In the genomic region with DNA sequence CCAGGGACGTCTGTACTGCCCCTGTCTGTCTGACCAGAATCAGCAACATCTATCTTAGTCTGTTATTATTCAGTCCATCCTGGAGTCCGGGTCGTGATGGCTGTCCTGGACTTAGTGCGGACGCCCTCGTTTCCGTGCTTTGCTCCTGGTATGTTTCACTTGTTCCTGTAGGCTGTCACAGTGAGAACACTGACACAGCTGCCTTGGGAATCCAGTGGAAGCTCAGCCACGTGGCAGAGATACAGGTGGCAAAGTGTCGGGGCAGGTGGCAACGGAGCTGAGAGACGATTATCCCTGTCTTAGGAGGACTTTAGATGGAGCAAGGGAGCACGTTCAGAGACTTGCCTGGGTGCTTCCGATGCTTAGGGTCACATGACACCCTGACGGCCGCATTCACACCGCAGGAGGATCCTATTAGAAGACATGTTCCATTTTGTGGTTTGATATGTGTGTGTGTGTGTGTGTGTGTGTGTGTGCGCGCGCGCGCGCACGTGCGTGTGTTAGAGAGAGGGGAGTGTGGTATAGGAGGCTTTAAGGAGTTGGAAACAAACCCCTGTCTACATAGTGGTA, we compare ENCODE assay signal across 8 mouse cellular contexts. TPM values are rescaled to one million over a fixed set of nuclear protein-coding genes. Genes with fewer than 3 reads are reported as not detected.
DNase-seq lines count a peak whose midpoint lies in the region; ATAC-seq and TF ChIP-seq lines count a peak whose summit lies in the region.

No protein-coding gene starts in this region.

- no peak for TF ChIP-seq POLR2A in brain, embryonic 14.5 days (IDR thresholded peaks at IDR 0.05; ENCODE audit: borderline replicate concordance, extremely low read depth, insufficient read depth, insufficient read length, poor library complexity, severe bottlenecking)

- H3K9ac ChIP-seq in kidney, embryonic 15.5 days, result no peak overlapping the region
- no peak overlapping the region for H3K9ac ChIP-seq in midbrain, embryonic 14.5 days (replicated peaks; ENCODE audit: low read length)

- no peaks in the 10 kb centered on the region for H3K36me3 ChIP-seq in kidney, embryonic 15.5 days
- no peaks in the 10 kb centered on the region for H3K36me3 ChIP-seq in midbrain, embryonic 14.5 days (ENCODE audit: control insufficient read depth, insufficient read depth, low read length)

- peak overlapping the region; percentile 38 for H3K4me3 ChIP-seq in kidney, embryonic 15.5 days (replicated peaks)
- peak overlapping the region; percentile 3; the same call in 1 of the 2 replicates for H3K4me3 ChIP-seq in midbrain, embryonic 14.5 days (replicated peaks; ENCODE audit: low read depth, low read length)

- TF ChIP-seq CTCF in brain, embryonic 14.5 days (IDR thresholded peaks at IDR 0.05; ENCODE audit: borderline replicate concordance, extremely low read depth, insufficient read depth, insufficient read length), result no peak

- no peaks in the 10 kb centered on the region for H3K9me3 ChIP-seq in kidney, embryonic 15.5 days (replicated peaks)
- no peaks in the 10 kb centered on the region for H3K9me3 ChIP-seq in midbrain, embryonic 14.5 days (ENCODE audit: control insufficient read depth, low read length)

- 55% methylated on average over 24 of the region's 24 CpGs for WGBS in kidney, embryonic 15.5 days
- WGBS in midbrain, embryonic 14.5 days, result 52% methylated on average over 24 of the region's 24 CpGs

- no peak for DNase-seq in kidney, adult 18-20 months
- DNase-seq in brain, embryonic 14.5 days (ENCODE audit: low read depth), result peak; percentile 43
- DNase-seq in induced T-regulatory cell, adult 2 months (ENCODE audit: low read depth), result peak; percentile 52
- peak; percentile 35 for DNase-seq in midbrain, embryonic 14.5 days
- no peak for DNase-seq in thymus, postnatal 14 days
- DNase-seq in testis, postnatal 14 days (ENCODE audit: low spot score), result no peak
- DNase-seq in layer of hippocampus, adult 9-11 months, result no peak

- H3K4me1 ChIP-seq in kidney, embryonic 15.5 days, result peaks cover 20% of the 10 kb centered on the region
- H3K4me1 ChIP-seq in midbrain, embryonic 14.5 days (ENCODE audit: control insufficient read depth, insufficient read depth, low read length), result peaks cover 19% of the 10 kb centered on the region

- H3K27me3 ChIP-seq in kidney, embryonic 15.5 days, result no peaks in the 10 kb centered on the region
- H3K27me3 ChIP-seq in midbrain, embryonic 14.5 days (ENCODE audit: control insufficient read depth, insufficient read depth, low read length), result no peaks in the 10 kb centered on the region

- no peak for ATAC-seq in kidney, embryonic 15.5 days (replicated peaks; ENCODE audit: low FRiP score)
- no peak for ATAC-seq in midbrain, embryonic 14.5 days (ENCODE audit: low FRiP score, low TSS enrichment)

- H3K27ac ChIP-seq in kidney, embryonic 15.5 days, result no peak overlapping the region
- no peak overlapping the region for H3K27ac ChIP-seq in midbrain, embryonic 14.5 days (replicated peaks; ENCODE audit: low read depth, low read length)

- peak overlapping the region; percentile 65 for H3K4me2 ChIP-seq in kidney, embryonic 15.5 days
- peak overlapping the region; percentile 54 for H3K4me2 ChIP-seq in midbrain, embryonic 14.5 days (ENCODE audit: low read length)

RNA-seq across cellular contexts. Expression of a gene that starts 38.9 kb away (rescaled TPM):
- 164 and 169 TPM in 2 replicates for polyA plus RNA-seq in kidney, embryonic 15.5 days (2015; fragmentation: Nextera tagmentation; extraction: Ambion mirVana)
- polyA plus RNA-seq in brain, embryonic 14.5 days (2012; rRNA removed), result 149 and 198 TPM in 2 replicates
- 207 and 213 TPM in 2 replicates for polyA plus RNA-seq in midbrain, embryonic 14.5 days (2014; fragmentation: Nextera tagmentation; extraction: Ambion mirVana)

Comparison
In these comparisons a context has a peak if more than half of its experiments do, and no peak if none do; other contexts are left out.
1. DNase-seq: peak in brain, embryonic 14.5 days (single experiment), induced T-regulatory cell, adult 2 months (single experiment) and midbrain, embryonic 14.5 days (single experiment); none in kidney, adult 18-20 months (single experiment), thymus, postnatal 14 days (single experiment), testis, postnatal 14 days (single experiment) and layer of hippocampus, adult 9-11 months (single experiment).